Mouse (Mus musculus) MEL (cell line): ENCODE measurements around the gene Zfp697. TPM values are rescaled to one million over a fixed set of nuclear protein-coding genes. Genes with fewer than 3 reads are reported as not detected.
"Not testable (repeated sequence)": the region's sequence is repeated elsewhere in the genome, so short reads cannot be mapped to it uniquely, and the experiment has no call there.

ENCODE experiments used
- DNase-seq: peaks from one replicate; pipeline ENCODE4 v3.0.0; 2011; ENCODE audit warnings: low read depth, low spot score
- H3K27ac ChIP-seq: 2 replicates; pipeline ENCODE4 v1.5.1; 2012; ENCODE audit warnings: low read depth, mild to moderate bottlenecking, control low read depth, low read length, moderate library complexity; ENCODE audit not compliant: control insufficient read depth
- H3K27me3 ChIP-seq, 2 experiments: fragments of 150-350 bp in 1 of 2; sonication (generic) in 1 of 2; 2 replicates each; pipeline ENCODE4 v1.6.1; 2012; ENCODE audit warnings: low read length in 2 of 2, mild to moderate bottlenecking in 2 of 2, improper control_type of control experiment in 1 of 2, moderate library complexity in 1 of 2; ENCODE audit not compliant: insufficient read depth in 2 of 2, control insufficient read depth in 1 of 2
- H3K36me3 ChIP-seq, 2 experiments: 2 replicates each; pipeline ENCODE4 v1.6.1; 2012 to 2014; ENCODE audit warnings: low read length in 2 of 2, improper control_type of control experiment in 1 of 2, inconsistent platforms in 1 of 2, mild to moderate bottlenecking in 1 of 2; ENCODE audit not compliant: insufficient read depth in 2 of 2, control insufficient read depth in 1 of 2
- H3K4me1 ChIP-seq, 2 experiments: fragments of 150-350 bp in 1 of 2; sonication (generic) in 1 of 2; 2 replicates each; pipeline ENCODE4 v1.6.1; 2012; ENCODE audit warnings: low read length in 2 of 2, improper control_type of control experiment in 1 of 2, mild to moderate bottlenecking in 1 of 2; ENCODE audit not compliant: insufficient read depth in 2 of 2, control insufficient read depth in 1 of 2
- H3K4me3 ChIP-seq, 2 experiments: fragments of 150-350 bp in 1 of 2; sonication (generic) in 1 of 2; 2 replicates each; pipeline ENCODE4 v1.5.1; 2012; ENCODE audit warnings: low read depth in 2 of 2, low read length in 2 of 2, mild to moderate bottlenecking in 2 of 2, moderate library complexity in 2 of 2, control low read depth in 1 of 2, improper control_type of control experiment in 1 of 2; ENCODE audit not compliant: control insufficient read depth in 1 of 2, insufficient read depth in 1 of 2
- H3K79me2 ChIP-seq: 2 replicates; pipeline ENCODE4 v1.6.1; 2012; ENCODE audit warnings: mild to moderate bottlenecking, low read length, moderate library complexity; ENCODE audit not compliant: control insufficient read depth, poor library complexity, insufficient read depth
- H3K9ac ChIP-seq: 2 replicates; pipeline ENCODE4 v1.6.1; 2012; ENCODE audit warnings: low read depth, mild to moderate bottlenecking, control low read depth, low read length, moderate library complexity; ENCODE audit not compliant: control insufficient read depth, poor library complexity, severe bottlenecking
- H3K9me3 ChIP-seq: fragments of 150-350 bp; sonication (generic); replicated peaks from 2 replicates; pipeline ENCODE4 v1.6.1; 2012; ENCODE audit warnings: mild to moderate bottlenecking, low read length, improper control_type of control experiment, moderate library complexity; ENCODE audit not compliant: insufficient read depth
- CTCF ChIP-seq, 3 experiments: IDR thresholded peaks in 2 of 3; conservative IDR thresholded peaks in 1 of 3; 2 replicates each; pipeline ENCODE4 v1.5.1; 2011 to 2012; ENCODE audit warnings: low read length in 3 of 3, low read depth in 2 of 3, mild to moderate bottlenecking in 2 of 3, improper control_type of control experiment in 1 of 3, inconsistent platforms in 1 of 3, mixed read lengths in 1 of 3, moderate library complexity in 1 of 3; ENCODE audit not compliant: control insufficient read depth in 1 of 3, insufficient read depth in 1 of 3, poor library complexity in 1 of 3, severe bottlenecking in 1 of 3
- E2F4 ChIP-seq: IDR thresholded peaks from 2 replicates; pipeline ENCODE4 v1.6.1; 2011; ENCODE audit warnings: low read depth, low read length, improper control_type of control experiment, borderline replicate concordance
- ETS1 ChIP-seq: IDR thresholded peaks from 2 replicates; pipeline ENCODE4 v1.6.1; 2012; ENCODE audit warnings: low read depth, mild to moderate bottlenecking, inconsistent platforms, low read length, improper control_type of control experiment, moderate library complexity
- GABPA ChIP-seq: IDR thresholded peaks from 2 replicates; pipeline ENCODE4 v1.6.1; 2012; ENCODE audit warnings: low read depth, mild to moderate bottlenecking, inconsistent platforms, low read length, improper control_type of control experiment, moderate library complexity
- MAFK ChIP-seq: IDR thresholded peaks from 2 replicates; pipeline ENCODE4 v1.6.1; 2011; ENCODE audit warnings: low read depth, mild to moderate bottlenecking, low read length, improper control_type of control experiment, borderline replicate concordance
- MAX ChIP-seq: IDR thresholded peaks from 2 replicates; pipeline ENCODE4 v1.6.1; 2011; ENCODE audit warnings: low read length, improper control_type of control experiment
- MAZ ChIP-seq: IDR thresholded peaks from 2 replicates; pipeline ENCODE4 v1.6.1; 2012; ENCODE audit warnings: low read depth, mild to moderate bottlenecking, inconsistent platforms, low read length, improper control_type of control experiment
- MXI1 ChIP-seq: IDR thresholded peaks from 2 replicates; pipeline ENCODE4 v1.6.1; 2011; ENCODE audit warnings: mild to moderate bottlenecking, low read depth, low read length, improper control_type of control experiment
- NELFE ChIP-seq: IDR thresholded peaks from 2 replicates; pipeline ENCODE4 v1.6.1; 2011; ENCODE audit warnings: low read depth, low read length, improper control_type of control experiment
- POLR2A ChIP-seq, 2 experiments: IDR thresholded peaks; 2 replicates each; pipeline ENCODE4 v1.6.1; 2011 to 2012; ENCODE audit warnings: low read length in 2 of 2, mild to moderate bottlenecking in 2 of 2, control low read depth in 1 of 2, improper control_type of control experiment in 1 of 2, low read depth in 1 of 2, moderate library complexity in 1 of 2; ENCODE audit not compliant: control insufficient read depth in 1 of 2, insufficient read depth in 1 of 2, poor library complexity in 1 of 2
- POLR2AphosphoS2 ChIP-seq: IDR thresholded peaks from 2 replicates; pipeline ENCODE4 v1.6.1; 2011; ENCODE audit warnings: low read length, improper control_type of control experiment
- POLR2AphosphoS5 ChIP-seq: IDR thresholded peaks from 2 replicates; pipeline ENCODE4 v1.6.1; 2012; ENCODE audit warnings: low read depth, borderline replicate concordance, mild to moderate bottlenecking, inconsistent platforms, low read length, moderate library complexity, mixed read lengths
- RCOR1 ChIP-seq: IDR thresholded peaks from 2 replicates; pipeline ENCODE4 v1.6.1; 2012; ENCODE audit warnings: low read depth, mild to moderate bottlenecking, inconsistent platforms, low read length, improper control_type of control experiment
- SIN3A ChIP-seq: IDR thresholded peaks from 2 replicates; pipeline ENCODE4 v1.6.1; 2012; ENCODE audit warnings: low read length, improper control_type of control experiment, inconsistent platforms
- ZC3H11A ChIP-seq: IDR thresholded peaks from 2 replicates; pipeline ENCODE4 v1.6.1; 2012; ENCODE audit warnings: low read depth, mild to moderate bottlenecking, inconsistent platforms, low read length, improper control_type of control experiment
- ZMIZ1 ChIP-seq: IDR thresholded peaks from 2 replicates; pipeline ENCODE4 v1.6.1; 2012; ENCODE audit warnings: low read depth, mild to moderate bottlenecking, inconsistent platforms, low read length, improper control_type of control experiment, moderate library complexity
- polyA plus RNA-seq, 2 experiments: library from polyadenylated mRNA; stranded (reverse) in 1 of 2; unstranded in 1 of 2; fragments of >175 nt in 1 of 2; fragments of >200 nt in 1 of 2; gene quantifications; 2 replicates each; pipeline versions ENCODE4 v1.2.1 to v1.2.4; 2012; ENCODE audit warnings: low replicate concordance in 2 of 2, low read depth in 1 of 2; ENCODE audit not compliant: insufficient read length in 2 of 2, insufficient read depth in 1 of 2, missing spikeins in 1 of 2
- total RNA-seq: library from RNA; depleted of rRNA; stranded (reverse); fragments of 300-350 nt; gene quantifications from 2 replicates; pipeline ENCODE4 v1.2.3, GENCODE M21; 2012

The Zfp697 gene
- total and polyA plus RNA-seq, 3 experiments = 0.04 TPM; not detected in 2

DNA sequence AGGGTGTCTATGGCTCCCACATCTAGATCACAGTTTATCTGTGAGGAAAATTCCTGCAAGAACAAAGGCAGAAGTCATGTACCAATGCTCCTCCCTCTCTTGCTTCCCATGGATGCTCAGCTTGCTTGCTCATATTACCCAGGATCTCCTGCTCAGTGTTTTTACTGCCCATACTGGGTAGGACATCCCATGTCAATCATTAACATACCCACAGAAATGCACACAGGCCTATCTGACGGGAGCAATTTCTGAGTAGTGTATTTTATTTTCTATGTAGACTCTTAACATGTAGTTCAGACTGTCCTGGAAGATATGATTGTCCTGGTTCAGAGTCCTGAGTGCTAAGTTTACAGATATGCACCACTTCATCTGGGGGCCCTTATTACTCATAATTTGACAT is 199.9 kb downstream of the Zfp697 start:
- not testable (repeated sequence) for H3K27me3 ChIP-seq, H3K79me2 ChIP-seq, DNase-seq, H3K4me3 ChIP-seq, H3K9me3 ChIP-seq, H3K4me1 ChIP-seq, H3K9ac ChIP-seq, H3K36me3 ChIP-seq, H3K27ac ChIP-seq

DNA sequence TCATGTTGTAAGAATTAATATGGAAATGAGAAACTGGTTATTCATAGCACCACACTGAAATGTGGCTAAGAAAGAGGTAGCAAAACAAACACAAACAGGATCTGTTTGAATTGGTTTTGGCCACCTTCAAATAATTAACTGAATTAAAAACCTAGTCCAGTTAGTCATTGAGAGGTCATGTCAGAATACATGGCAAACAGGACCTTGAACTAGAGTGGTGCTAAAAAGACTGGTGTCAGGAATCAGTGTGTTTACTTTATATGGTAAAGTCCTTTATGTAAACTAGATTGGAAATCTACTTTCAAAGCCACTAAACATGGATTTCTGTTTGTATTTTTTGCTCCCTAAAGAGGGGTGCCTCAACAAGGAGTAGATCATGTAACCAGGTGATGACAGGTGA is 200.4 kb downstream of the Zfp697 start:
- not testable (repeated sequence) for H3K4me3 ChIP-seq, H3K27me3 ChIP-seq, H3K79me2 ChIP-seq, H3K9ac ChIP-seq, H3K36me3 ChIP-seq, DNase-seq, H3K9me3 ChIP-seq, H3K27ac ChIP-seq, H3K4me1 ChIP-seq

DNA sequence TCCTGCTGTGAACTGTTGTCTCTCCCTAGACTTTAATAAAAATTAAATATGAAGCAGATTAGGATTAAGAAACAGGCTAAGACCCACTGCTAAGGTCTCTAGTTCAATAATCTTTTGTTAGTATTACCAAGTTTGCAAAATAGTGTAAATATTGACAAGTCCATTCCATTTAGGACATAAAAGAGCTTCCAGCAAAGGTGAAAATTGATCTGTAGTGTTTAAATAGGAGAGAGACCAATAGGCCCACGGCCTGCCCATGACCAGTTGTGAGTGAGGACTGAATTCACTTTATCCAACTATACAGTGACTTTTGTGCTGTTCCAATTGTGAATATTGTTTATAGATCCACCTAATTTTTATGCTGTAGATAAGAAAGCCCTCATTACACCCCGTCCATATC is 205.5 kb downstream of the Zfp697 start:
- no peak for TF ChIP-seq POLR2AphosphoS2
- no peak for TF ChIP-seq ZC3H11A
- TF ChIP-seq NELFE = no peak
- no peak for TF ChIP-seq SIN3A
- no peak for TF ChIP-seq POLR2AphosphoS5
- TF ChIP-seq ETS1 = no peak
- no peak for TF ChIP-seq MAZ
- TF ChIP-seq MAFK = no peak
- TF ChIP-seq GABPA = no peak
- no peak for TF ChIP-seq MXI1
- no peak for TF ChIP-seq CTCF (IDR thresholded peaks at IDR 0.05 in 2 of 3, conservative IDR thresholded peaks at IDR 0.05 in 1 of 3; ENCODE audit: control insufficient read depth in 1 of 3, insufficient read depth in 1 of 3, low read depth in 2 of 3, low read length in 3 of 3, poor library complexity in 1 of 3, severe bottlenecking in 1 of 3)
- no peak for TF ChIP-seq ZMIZ1
- no peak for TF ChIP-seq E2F4
- TF ChIP-seq RCOR1 = no peak
- TF ChIP-seq POLR2A (IDR thresholded peaks at IDR 0.05; ENCODE audit: control insufficient read depth in 1 of 2, insufficient read depth in 1 of 2, low read depth in 1 of 2, low read length in 2 of 2, poor library complexity in 1 of 2) = no peak
- no peak for TF ChIP-seq MAX
- no peak overlapping the region for H3K4me3 ChIP-seq
- H3K9ac ChIP-seq = no peak overlapping the region
- no peaks in the 10 kb centered on the region for H3K27me3 ChIP-seq
- H3K27ac ChIP-seq = no peak overlapping the region
- no peaks in the 10 kb centered on the region for H3K9me3 ChIP-seq
- no peaks in the 10 kb centered on the region for H3K79me2 ChIP-seq
- no peaks in the 10 kb centered on the region for H3K4me1 ChIP-seq
- no peak for DNase-seq
- H3K36me3 ChIP-seq = no peaks in the 10 kb centered on the region
